Mouse (Mus musculus): ENCODE results near the gene Enpp5.

- TF ChIP-seq CTCF (IDR thresholded peaks at IDR 0.05; ENCODE audit: low read depth), result no peak
- TF ChIP-seq EP300 (IDR thresholded peaks at IDR 0.05; ENCODE audit: low read depth), result no peak
Observed at GRCm38 (mm10) chr17:44077146-44077842, 1.3 kb upstream of the Enpp5 start.

All from heart, postnatal 0 days (tissue).